Mouse (Mus musculus) heart, embryonic 10.5 days (tissue): ENCODE measurements at regions not wholly inside any gene's neighbourhood (a gene's known extent, or its start where the extent isn't known, plus 50 kb on each side); places are given as distances from the start of the nearest gene placed in this dataset.

Source experiments
- DNase-seq: peaks from one replicate; pipeline ENCODE4 v3.0.0-alpha.2; 2017; ENCODE audit warnings: low spot score
- H3K27ac ChIP-seq: fragments of 300-500 bp; sonication (generic); 2 replicates; pipeline ENCODE4 v1.5.1; 2016; ENCODE audit warnings: mild to moderate bottlenecking
- H3K27me3 ChIP-seq: fragments of 300-500 bp; sonication (generic); 2 replicates; pipeline ENCODE4 v1.6.1; 2016; ENCODE audit warnings: mild to moderate bottlenecking; ENCODE audit not compliant: poor library complexity, insufficient read depth, severe bottlenecking
- H3K36me3 ChIP-seq: fragments of 300-500 bp; sonication (generic); 2 replicates; pipeline ENCODE4 v1.6.1; 2016; ENCODE audit warnings: mild to moderate bottlenecking, moderate library complexity
- H3K4me1 ChIP-seq: fragments of 300-500 bp; sonication (generic); 2 replicates; pipeline ENCODE4 v1.6.1; 2016; ENCODE audit warnings: mild to moderate bottlenecking
- H3K4me3 ChIP-seq: fragments of 300-500 bp; sonication (generic); 2 replicates; pipeline ENCODE4 v1.5.1; 2016; ENCODE audit warnings: mild to moderate bottlenecking, moderate library complexity
- H3K9me3 ChIP-seq: fragments of 300-500 bp; sonication (generic); 2 replicates; pipeline ENCODE4 v1.6.1; 2016; ENCODE audit warnings: mild to moderate bottlenecking, moderate library complexity
- WGBS: fragments of 180-500 bp; shearing (Covaris S2); methylation state at CpG from one replicate; pipeline ENCODE4 v1.1.7; 2016; 5-methylcytosine and 5-hydroxymethylcytosine counted together

DNA sequence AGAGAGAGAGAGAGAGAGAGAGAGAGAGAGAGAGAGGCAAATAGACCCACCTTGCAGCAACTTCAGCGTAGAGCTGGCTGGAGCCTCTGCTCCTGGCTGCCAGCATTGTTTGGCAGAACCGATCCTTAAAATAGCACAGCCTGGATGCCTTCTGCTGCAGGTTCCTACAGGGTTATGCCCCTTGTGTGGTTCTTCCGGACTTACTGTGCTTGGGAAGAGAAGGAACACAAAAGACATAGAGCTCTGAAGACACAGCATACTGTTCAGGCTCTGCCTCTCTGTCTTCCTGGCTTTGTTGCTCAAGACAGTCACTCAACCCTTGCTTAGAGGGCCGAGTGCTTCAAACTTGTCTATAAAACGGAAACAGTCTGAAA is 86.2 kb upstream of the Slc25a26 start:
- H3K27ac ChIP-seq, result peak overlapping the region; percentile 82
- no peaks in the 10 kb centered on the region for H3K9me3 ChIP-seq
- no peak for DNase-seq
- H3K4me1 ChIP-seq, result peaks cover 18% of the 10 kb centered on the region
- peak overlapping the region; percentile 20; the same call in 1 of the 2 replicates for H3K4me3 ChIP-seq
- no peaks in the 10 kb centered on the region for H3K36me3 ChIP-seq
- no peaks in the 10 kb centered on the region for H3K27me3 ChIP-seq
- 42% methylated on average over 5 of the region's 5 CpGs for WGBS

DNA sequence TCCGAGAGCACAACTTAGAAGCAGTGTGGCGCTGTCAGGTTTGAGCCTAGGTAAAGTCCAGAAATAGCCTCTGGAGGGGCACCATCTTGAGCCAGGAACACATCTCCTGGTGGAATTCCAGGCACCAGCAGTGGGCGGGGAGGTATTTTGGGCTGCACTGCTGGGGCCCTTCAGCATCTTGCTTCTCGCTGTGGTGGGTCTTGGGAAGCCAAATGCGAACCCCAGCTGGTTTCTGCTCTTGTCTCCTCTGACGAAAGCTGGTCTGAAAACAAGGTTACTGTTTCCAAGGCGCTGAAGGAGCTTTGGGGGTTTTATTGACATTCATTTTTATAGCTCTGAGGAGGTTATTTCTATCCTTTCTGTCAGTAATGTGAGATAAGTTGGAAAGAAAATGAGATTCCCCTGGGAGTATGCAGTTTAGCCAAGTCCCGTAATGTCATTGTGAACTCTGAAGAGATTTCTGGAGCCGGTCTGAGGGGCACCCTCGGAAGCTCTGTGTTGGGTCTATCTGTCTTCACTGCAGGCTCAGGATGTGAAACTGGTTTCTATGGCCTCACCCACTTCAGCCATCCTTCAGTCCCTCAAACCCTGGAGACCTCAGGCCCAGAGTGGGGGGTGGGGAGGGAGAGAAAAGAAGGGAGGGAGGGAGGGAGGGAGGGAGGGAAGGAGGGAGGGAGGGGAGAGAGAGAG is 86.7 kb upstream of the Slc25a26 start:
- DNase-seq, result no peak
- WGBS, result 50% methylated on average over 10 of the region's 10 CpGs
- no peaks in the 10 kb centered on the region for H3K36me3 ChIP-seq
- peak overlapping the region; percentile 20; the same call in 1 of the 2 replicates for H3K4me3 ChIP-seq
- H3K27me3 ChIP-seq, result no peaks in the 10 kb centered on the region
- H3K9me3 ChIP-seq, result no peaks in the 10 kb centered on the region
- H3K27ac ChIP-seq, result peak overlapping the region; percentile 82
- H3K4me1 ChIP-seq, result peaks cover 18% of the 10 kb centered on the region

DNA sequence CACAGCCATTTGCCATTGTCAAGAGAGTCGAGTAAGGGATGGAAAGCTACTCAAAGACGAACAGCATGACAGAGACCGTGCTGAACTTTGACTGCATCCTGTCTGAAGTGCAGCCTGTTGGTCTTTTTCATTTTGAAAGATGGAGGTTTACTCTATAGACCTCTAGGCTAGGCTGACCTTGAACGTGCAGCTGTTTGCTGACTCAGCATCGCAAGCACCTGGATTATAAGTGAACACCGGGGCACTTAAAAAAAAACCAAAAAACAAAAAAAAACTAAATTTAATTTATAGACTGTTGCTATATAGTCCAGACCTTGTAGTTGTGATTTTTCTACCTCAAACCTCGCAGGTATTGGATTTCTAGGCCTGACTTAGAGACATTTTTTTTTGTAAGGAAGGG is 87.8 kb upstream of the Slc25a26 start:
- peaks cover 25% of the 10 kb centered on the region for H3K4me1 ChIP-seq
- H3K27me3 ChIP-seq, result no peaks in the 10 kb centered on the region
- no peak overlapping the region for H3K27ac ChIP-seq
- DNase-seq, result no peak
- no peaks in the 10 kb centered on the region for H3K9me3 ChIP-seq
- no peak overlapping the region for H3K4me3 ChIP-seq
- no peaks in the 10 kb centered on the region for H3K36me3 ChIP-seq
- 92% methylated on average over 7 of the region's 7 CpGs for WGBS

DNA sequence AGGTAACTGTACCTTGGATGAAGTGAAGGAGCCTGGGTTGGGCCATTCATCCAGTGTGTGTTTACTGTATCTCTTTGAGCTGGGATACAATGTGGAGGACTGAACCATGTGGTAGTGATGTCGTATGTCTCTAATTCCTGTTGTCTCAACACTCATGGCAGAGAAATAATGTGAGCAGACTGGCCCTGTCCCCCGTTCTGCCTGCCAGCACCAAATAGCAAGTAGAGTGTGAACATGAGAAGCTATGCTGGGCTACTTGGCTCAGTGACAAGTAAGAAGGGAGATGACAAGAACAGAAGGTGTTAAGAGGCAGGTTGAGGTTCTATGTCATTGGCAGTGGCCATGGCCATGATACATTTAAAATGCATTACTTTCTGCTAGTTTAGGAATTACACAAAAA is 89.7 kb upstream of the Slc25a26 start:
- no peaks in the 10 kb centered on the region for H3K27me3 ChIP-seq
- no peak overlapping the region for H3K27ac ChIP-seq
- 55% methylated on average over 2 of the region's 2 CpGs for WGBS
- no peak for DNase-seq
- H3K4me3 ChIP-seq, result no peak overlapping the region
- no peaks in the 10 kb centered on the region for H3K36me3 ChIP-seq
- peaks cover 32% of the 10 kb centered on the region for H3K4me1 ChIP-seq
- no peaks in the 10 kb centered on the region for H3K9me3 ChIP-seq

DNA sequence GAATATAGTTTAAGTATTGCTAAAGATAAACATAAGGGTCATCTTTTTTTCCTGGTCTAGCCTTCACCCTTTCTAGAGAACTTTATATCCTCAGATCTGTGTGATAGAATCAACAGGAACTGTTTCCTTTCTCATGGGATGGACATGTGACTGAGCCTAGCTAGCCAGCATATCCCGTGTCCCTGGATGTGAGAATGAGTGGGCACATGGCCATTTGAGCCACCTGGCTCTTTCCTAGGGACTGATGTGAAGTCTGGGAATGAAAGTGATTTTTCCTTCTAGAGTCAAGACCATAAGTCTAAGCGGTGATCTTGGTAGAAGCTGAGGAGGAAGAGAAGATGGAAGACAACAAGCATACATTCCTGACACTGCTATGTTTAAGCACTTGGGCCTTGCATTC is 91.1 kb upstream of the Slc25a26 start:
- Histone ChIP-seq H3K4me3 (no peak overlapping the region), H3K27ac (no peak overlapping the region), H3K4me1 (peaks cover 29% of the 10 kb centered on the region), H3K36me3 (no peaks in the 10 kb centered on the region), H3K9me3 (no peaks in the 10 kb centered on the region), H3K27me3 (no peaks in the 10 kb centered on the region)
- DNase-seq, result no peak
- 85% methylated on average over 2 of the region's 2 CpGs for WGBS

DNA sequence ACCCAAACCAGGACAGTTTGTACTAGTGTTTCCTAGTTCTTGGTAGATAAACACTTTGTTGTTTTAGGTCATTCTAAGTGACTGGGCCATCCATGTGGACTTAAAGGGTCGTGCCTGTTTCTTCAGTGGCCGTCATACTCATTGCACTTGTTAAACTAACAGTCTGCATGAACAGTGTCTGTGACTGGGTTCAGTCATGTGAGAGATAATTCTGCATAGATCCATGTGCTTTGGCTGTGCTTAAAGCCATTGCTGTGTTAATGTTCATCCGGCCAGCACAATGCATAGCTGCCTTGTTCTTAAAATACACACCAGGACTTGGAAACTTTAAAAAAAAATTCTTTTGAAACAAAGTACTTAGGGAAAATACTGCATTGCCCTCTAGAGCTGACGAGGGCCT is 92.4 kb upstream of the Slc25a26 start:
- Histone ChIP-seq H3K36me3 (no peaks in the 10 kb centered on the region), H3K27ac (peak overlapping the region; percentile 52; the same call in 1 of the 2 replicates), H3K4me1 (peaks cover 16% of the 10 kb centered on the region), H3K27me3 (no peaks in the 10 kb centered on the region), H3K9me3 (no peaks in the 10 kb centered on the region), H3K4me3 (no peak overlapping the region)
- 62% methylated on average over 4 of the region's 4 CpGs for WGBS
- no peak for DNase-seq

DNA sequence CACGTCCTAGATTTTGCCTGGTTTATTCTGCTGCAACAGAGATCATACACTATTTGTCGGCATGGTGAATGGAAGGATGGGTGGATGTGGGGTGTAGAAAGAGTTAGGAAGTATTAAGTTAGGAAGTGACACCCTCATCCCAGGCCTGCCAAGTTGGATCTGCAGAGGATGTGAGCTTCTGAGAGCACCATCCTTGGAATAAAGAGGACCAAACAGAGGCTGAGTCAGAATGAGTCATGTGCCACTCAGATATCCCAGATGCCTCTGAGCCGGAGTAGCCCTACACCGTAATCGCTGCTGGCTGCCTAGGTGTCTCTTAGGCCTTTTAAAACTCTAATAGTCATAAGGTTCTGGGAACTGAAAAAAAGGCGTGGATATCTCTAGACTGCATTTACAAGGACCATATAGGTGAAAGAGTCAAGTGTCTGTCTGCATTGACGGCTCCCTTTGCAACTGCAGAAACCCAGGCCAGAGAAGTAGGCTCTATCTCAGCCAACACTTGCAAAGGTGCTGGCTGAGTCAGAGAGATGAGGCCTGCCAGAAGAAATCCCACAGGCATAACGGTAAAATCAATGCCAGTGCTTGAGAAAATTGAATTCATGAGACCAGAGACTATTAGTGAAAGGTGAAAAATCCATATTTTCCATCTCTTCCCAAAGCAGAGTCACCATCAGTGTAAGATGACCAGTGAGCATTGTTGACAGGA is 94.6 kb upstream of the Slc25a26 start:
- Histone ChIP-seq H3K27ac (no peak overlapping the region), H3K4me1 (peaks cover 21% of the 10 kb centered on the region), H3K36me3 (no peaks in the 10 kb centered on the region), H3K9me3 (no peaks in the 10 kb centered on the region), H3K27me3 (no peaks in the 10 kb centered on the region), H3K4me3 (no peak overlapping the region)
- DNase-seq, result no peak
- 66% methylated on average over 8 of the region's 8 CpGs for WGBS

DNA sequence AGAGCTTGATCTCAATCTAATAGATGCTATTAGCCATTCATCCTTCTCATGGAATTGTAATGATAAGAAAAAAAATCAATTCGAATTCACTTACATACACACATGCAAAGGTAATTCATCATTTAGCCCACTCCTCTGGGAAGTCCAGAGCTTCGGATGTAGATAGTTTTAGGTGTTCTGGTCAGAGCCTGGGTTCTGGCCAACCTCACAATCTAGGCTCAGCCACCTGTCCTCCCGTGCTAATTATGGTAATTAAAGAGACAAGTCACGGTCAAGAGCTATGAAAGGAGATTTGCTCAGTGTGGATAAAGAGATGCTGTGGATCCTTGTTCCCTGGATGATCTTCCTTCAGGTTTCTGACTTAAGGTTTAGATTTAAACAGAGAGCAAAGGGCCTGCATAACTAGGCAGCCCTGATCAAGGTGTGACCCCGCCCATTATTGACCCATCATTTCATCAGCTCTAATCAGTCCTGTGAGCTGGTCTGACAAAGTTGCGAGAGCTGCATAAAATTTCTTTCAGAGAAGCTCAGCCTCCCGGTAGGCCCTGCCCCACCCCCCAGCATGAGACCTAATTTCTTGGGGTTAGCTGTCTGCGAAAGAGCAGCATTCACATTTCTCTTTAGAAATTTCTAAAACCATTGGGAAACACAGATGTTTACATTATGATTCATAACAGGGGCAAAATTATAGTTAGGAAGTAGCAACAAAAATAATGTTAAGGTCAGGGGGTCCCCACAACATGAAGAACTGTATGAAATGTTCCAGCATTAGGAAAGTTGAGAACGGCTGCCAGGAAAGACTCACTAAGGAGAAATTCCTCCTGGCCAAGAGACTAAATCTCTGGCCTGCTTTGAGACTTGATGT is 98.3 kb upstream of the Slc25a26 start:
- WGBS, result 73% methylated on average over 9 of the region's 9 CpGs
- H3K27ac ChIP-seq, result no peak overlapping the region
- DNase-seq, result no peak
- H3K4me1 ChIP-seq, result peaks cover 13% of the 10 kb centered on the region
- no peaks in the 10 kb centered on the region for H3K36me3 ChIP-seq
- H3K9me3 ChIP-seq, result no peaks in the 10 kb centered on the region
- H3K27me3 ChIP-seq, result no peaks in the 10 kb centered on the region
- no peak overlapping the region for H3K4me3 ChIP-seq

DNA sequence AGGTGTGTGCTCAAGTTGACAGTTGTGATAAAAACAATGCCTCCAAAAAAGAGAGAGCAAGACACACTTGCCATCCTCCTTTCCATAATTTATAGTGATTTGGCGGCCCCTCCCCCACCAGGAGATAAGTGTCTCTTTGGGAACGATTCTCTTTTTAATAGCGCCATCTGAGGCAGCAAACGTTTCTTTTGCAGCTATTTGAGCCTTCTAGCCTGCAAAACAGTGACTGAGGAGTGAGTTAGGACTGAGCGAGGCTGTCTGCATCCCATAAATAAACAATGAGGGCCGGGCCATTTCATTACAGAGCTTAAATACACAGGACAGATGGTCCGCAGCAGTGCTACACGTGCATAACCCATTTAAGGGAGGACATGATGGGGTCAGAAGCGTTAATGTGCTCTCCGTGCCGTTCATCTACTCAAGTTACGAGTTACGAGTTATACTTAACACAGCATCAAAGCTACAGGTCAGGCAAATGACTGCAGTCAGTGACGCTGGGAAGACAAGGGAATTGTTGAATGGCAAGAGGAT is 99.0 kb upstream of the Slc25a26 start:
- Histone ChIP-seq H3K4me1 (peaks cover 11% of the 10 kb centered on the region), H3K36me3 (no peaks in the 10 kb centered on the region), H3K27me3 (no peaks in the 10 kb centered on the region), H3K4me3 (no peak overlapping the region), H3K27ac (no peak overlapping the region), H3K9me3 (no peaks in the 10 kb centered on the region)
- DNase-seq, result no peak
- WGBS, result 63% methylated on average over 14 of the region's 14 CpGs

DNA sequence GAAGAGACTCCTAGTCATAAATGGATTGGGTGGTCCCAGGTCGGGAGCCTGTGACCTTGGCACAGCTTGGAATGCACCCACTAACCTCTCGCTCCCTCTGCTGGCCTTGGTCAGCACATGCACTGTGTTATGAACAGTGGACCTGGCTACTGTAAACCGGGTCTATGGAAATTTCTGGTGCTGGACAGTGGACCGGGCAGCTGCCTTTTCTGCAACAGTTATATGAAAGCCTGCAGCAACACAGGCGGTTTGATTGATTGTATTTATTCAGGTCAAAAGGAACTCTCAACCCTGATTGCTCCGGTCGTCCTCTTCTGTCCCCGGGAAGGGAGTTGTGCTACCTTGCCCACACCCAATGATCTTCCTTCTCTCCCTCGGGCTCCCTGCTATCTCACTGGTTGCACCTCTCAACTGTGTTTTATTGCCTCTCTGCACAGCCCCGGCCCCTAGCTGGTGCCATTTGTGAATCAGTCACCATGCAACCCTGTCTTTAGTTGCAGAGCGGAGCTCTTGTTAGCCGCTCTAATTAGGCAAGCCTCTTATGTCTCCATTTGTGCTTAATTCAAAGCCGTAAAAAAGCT is 99.6 kb upstream of the Slc25a26 start:
- peak; percentile 85 for DNase-seq
- no peaks in the 10 kb centered on the region for H3K27me3 ChIP-seq
- no peaks in the 10 kb centered on the region for H3K36me3 ChIP-seq
- H3K9me3 ChIP-seq, result no peaks in the 10 kb centered on the region
- H3K4me1 ChIP-seq, result peaks cover 10% of the 10 kb centered on the region
- 49% methylated on average over 13 of the region's 13 CpGs for WGBS
- H3K4me3 ChIP-seq, result no peak overlapping the region
- no peak overlapping the region; the same call in 1 of the 2 replicates for H3K27ac ChIP-seq

DNA sequence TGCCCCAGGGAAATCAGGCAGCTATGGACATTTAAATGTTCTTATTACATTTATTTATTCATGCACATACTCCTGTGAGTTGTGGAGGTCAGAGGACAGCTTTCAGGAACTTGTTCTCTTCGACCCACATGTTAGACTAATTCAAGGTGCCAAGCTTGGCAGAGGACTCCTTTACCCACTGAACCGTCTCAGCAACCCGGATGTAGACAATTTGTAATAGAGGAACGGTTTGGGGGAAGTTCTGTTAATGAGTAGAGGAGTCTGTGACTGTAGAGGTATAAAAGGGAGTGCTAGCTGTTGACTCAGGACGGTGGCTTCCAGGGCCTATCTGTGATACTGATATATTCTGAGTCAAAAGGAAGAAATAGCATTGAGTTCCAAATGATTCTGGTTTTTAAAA is 107.4 kb upstream of the Magi1 start:
- no peak for DNase-seq
- 59% methylated on average over 5 of the region's 5 CpGs for WGBS
- peaks cover 69% of the 10 kb centered on the region for H3K4me1 ChIP-seq
- no peaks in the 10 kb centered on the region for H3K9me3 ChIP-seq
- H3K36me3 ChIP-seq, result no peaks in the 10 kb centered on the region
- no peak overlapping the region for H3K4me3 ChIP-seq
- no peaks in the 10 kb centered on the region for H3K27me3 ChIP-seq
- H3K27ac ChIP-seq, result 0 out of 2 replicates have a peak overlapping the region, but pooled peaks have one; percentile 42

DNA sequence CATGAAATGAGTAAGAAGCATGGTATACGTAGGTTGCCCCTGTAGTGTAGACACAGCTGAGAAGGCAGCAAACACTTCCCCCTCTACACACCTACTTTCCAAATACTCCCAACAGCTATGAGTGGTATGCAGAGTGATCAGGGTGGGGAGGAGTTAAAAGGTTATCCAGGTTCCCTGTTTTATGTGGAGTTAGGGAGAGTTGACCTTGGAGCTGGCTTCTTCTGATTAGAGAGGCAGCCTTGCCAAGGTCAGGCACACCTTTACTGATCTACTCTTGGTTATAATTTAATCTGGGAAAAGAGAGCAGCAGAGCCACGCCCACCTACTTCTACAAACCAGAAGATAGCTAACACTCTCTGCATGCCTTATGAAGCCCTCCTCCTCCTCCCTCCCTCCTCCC is 106.7 kb upstream of the Magi1 start:
- WGBS, result 55% methylated on average over 2 of the region's 2 CpGs
- no peak for DNase-seq
- no peaks in the 10 kb centered on the region for H3K27me3 ChIP-seq
- H3K4me3 ChIP-seq, result no peak overlapping the region
- peak overlapping the region; percentile 49; the same call in 1 of the 2 replicates for H3K27ac ChIP-seq
- H3K4me1 ChIP-seq, result peaks cover 70% of the 10 kb centered on the region
- H3K9me3 ChIP-seq, result no peaks in the 10 kb centered on the region
- H3K36me3 ChIP-seq, result no peaks in the 10 kb centered on the region
